Mouse (Mus musculus): ENCODE data around the gene Add2.
A peak's percentile ranks its signal among the peaks of the same experiment; 100 is the strongest.

Gene Add2

DNA sequence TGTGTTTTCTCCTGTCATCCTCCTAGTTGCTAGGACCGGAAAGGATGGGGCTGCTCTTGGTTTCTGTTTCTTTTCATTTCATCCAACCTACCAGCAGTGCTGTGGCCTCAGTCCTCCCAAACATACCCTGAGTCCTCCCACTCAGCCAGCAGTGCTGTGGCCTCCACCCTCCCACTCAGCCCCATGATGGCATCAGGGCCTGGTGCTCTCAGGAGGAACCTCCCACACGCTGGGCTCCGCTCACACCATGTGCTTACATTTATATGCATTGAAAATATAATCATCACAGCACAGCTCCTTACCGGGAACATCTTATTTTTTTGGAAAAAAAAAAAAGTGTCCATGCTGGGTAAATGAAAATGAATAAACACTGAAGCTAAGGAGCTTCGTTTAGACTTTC, 20.0 kb downstream of the Add2 start:
- no peak for DNase-seq (ENCODE audit: low spot score)

DNA sequence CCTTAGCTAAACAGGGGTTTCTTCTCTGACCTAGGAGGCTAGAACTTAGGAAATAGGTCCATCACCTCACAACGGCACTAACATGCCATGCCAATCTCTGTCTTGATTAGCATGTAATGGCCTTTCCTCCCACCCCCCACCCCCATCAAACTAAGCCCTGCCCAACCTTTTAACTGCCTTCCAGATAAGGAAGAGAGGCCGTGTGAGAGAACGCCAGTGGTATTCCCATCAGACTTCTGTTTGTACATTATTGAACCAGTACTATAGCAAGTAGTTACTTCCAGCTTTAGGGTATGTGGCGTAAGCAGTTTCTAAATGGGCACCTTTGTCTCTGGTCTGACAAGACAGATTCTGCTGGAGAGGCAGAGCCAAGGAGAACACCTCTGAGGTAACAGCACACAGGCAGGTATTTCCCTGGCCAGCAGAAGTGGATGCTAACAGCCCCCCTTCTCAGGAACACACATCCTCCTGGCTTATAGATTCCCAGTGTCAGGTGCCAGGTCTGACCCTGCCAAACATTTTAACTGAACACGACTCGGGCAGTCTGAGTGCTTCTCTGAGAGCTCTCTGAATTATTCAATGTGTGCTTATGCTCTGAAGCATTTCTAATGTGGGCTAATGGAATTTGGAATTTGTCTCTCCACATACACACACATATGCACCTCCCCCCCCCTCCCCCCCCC, 22.2 kb downstream of the Add2 start:
- DNase-seq (ENCODE audit: low spot score): peak; percentile 34

DNA sequence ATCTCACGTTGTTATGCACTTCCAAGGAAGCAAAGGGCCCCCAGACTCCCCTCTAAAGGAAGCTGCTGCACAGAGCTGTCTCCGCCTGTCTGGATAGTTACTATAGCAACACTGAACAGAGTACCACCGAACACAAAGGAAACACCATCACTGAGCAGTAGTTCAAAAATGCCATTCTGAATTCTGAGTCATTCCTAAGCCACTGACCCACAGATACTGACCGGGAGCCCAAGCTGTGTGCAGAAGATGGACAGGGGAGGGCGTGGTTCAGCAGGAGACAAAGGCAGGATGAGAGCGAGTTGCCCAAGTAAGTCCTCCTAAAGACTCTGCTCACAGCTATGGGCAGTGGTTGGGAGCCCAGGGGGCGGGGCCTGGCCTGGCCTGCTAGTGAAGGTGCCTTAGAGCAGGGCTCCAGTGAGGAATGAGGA, 23.6 kb downstream of the Add2 start:
- no peak for DNase-seq (ENCODE audit: low spot score)

DNA sequence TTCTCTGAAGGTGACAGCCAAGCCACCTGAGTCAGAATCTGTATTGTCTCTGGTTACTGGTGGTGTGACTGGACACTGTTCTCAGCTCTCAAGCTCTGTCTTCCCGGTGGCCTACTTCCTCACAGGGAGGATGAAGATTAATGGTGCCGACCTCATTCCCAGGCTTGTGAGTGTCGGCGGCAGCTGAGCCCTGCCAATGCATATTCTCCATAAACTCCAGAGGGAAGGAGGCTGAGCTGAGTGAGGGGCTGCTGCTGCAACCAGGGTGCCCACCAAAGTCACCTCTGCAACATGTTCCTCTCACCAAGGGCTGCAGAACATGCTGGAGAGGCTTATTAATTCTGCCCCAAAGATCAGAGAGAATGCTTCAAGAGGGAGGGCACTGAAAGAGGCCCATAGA, 24.1 kb downstream of the Add2 start:
- DNase-seq (ENCODE audit: low spot score): no peak

DNA sequence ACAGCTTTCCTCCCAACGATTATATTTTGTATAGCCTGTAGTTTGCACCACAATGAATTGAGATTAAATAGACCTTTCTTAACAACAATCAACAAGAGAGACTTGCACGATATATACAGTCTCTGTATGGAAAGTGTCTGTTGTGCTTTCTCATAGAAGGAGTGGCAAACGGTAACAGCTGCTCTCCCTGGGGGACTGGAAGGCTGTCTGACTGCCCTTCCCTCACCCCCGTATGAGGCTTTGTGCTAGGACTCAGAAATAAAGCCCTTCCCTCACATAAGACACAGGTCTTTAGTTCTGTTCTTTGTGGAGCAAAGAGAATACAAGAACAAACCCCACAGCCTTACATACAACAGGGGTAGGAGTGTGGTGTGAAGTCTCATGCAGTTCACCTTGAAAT, 24.6 kb downstream of the Add2 start:
- no peak for DNase-seq (ENCODE audit: low spot score)

DNA sequence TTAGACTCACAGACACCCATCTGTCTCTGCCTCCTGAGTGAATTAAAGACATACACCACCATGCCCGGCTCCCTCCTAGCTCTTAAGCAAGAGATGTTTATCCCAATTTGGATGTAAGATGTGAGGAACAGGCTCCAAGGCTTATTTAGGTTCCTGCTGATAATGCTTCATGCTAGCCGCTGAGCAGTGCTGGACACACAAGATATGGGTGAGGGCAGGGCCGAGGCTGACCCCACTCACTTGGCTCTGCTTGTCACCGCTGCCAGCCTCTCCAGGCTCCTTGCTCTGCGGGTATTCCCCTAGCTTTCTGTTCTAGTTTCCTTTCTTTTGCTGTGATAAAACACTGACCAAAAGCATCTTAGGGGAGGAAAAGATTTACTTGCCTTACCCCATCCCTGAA, 25.1 kb downstream of the Add2 start:
- DNase-seq (ENCODE audit: low spot score): no peak

DNA sequence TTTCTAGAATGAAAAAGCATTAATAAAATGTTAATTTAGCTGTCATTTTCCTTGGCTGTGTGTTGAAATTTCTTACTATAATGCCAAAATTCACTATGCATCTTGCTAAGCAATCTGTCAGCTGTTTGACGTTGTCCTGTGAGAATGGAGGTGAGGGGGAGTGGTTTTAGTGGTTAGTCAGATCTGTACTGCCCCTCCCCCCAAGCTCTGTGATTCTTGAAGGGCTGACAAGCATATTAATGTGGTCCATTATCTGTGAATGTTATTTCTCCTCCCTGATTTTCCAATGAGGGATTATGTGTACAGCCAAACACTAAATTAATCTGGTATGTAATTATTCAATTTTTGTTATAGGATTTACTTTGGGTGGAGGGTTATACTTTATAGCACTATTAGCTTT, 30.0 kb downstream of the Add2 start:
- no peak for DNase-seq (ENCODE audit: low spot score)

DNA sequence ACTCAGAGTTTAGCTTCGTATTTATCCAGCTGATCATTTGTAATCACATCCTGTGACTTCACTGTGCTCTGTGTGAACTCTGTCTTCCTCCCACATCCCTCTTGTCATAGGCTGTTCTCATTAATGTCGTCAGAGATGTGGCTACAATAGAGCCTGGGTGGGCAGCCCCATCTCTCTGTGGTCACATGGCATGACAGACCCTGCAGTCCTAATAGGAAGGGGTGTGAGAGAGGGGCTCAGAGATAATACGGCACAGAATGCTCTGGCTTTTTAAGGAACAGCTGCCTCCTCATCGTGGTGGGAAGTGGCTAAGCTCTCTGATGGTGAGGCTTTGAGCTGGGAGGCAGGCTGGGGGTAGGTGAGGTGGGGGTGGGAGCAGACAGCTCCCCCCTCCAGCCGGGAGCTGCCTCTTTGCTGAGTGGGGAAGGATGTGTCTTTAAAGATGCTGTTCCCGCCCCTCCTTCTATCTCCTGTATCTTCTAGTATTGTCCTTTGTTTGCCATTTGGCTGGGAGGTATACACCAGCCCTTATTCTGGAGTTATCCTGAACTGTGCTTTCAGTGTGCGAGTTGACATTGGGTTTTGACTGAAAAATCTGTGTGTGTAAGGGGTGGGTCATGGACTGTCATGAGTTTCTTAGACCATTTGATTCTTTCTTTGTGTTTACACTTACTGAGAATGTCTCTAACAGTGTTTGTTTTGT, 30.8 kb downstream of the Add2 start:
- no peak for DNase-seq (ENCODE audit: low spot score)

DNA sequence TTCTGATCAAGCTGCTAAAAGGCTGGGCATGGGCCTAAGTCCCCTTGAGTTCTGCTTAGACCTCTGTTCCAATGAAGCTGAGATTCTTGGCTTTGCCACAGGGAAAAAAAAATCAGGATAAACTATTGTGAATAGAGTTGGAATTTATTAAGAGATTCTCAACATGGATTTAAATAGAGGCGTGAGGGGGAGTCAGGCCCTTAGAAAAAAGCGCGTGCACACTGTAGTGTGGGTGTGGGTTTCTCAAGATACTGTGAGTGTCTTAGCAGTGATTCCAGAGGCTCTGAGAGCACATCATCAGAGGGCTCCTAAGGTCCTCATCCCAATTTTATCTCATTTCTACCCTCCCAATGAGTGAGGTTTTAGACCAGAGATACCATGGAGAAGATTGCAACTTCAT, 31.7 kb downstream of the Add2 start:
- DNase-seq (ENCODE audit: low spot score): no peak

DNA sequence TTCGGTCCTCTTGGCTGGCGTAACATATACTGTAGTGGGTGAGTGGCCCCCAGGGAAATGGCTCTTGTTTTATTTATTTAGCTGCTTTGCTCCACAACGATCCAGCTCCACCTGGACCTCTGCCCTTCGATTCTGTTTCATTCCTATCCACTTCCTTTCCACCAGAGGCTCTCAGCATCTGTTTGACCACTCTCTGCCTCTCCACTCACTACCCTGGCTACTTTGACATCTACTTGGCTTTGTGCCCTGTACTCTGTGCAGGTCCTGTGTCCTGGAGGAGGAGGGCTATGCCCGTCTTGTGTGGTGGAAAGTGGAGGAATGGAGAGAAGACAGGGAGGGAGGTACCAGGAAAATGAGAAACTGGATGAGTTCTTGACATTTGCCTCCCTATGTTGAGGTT, 33.7 kb downstream of the Add2 start:
- no peak for DNase-seq (ENCODE audit: low spot score)

DNA sequence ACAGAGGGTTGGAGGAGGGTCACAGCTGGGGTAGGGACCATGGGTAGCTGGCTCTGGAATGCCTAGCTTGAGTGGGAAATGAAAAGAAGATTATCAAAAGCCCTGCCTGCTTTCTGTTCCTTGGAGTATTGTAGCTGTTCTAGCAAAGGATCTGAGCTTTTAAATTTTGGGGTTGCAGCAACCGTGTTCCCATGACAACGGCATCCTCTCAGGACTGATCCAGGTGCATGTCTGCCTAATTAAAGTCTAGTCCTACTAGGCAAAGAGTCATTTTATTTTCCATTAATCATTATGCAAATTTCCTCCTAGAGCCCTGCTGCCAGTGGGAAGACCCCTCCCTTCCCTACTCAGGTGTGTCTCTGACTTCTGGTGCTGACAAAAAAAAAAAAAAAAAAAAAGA, 34.2 kb downstream of the Add2 start:
- DNase-seq (ENCODE audit: low spot score): no peak

DNA sequence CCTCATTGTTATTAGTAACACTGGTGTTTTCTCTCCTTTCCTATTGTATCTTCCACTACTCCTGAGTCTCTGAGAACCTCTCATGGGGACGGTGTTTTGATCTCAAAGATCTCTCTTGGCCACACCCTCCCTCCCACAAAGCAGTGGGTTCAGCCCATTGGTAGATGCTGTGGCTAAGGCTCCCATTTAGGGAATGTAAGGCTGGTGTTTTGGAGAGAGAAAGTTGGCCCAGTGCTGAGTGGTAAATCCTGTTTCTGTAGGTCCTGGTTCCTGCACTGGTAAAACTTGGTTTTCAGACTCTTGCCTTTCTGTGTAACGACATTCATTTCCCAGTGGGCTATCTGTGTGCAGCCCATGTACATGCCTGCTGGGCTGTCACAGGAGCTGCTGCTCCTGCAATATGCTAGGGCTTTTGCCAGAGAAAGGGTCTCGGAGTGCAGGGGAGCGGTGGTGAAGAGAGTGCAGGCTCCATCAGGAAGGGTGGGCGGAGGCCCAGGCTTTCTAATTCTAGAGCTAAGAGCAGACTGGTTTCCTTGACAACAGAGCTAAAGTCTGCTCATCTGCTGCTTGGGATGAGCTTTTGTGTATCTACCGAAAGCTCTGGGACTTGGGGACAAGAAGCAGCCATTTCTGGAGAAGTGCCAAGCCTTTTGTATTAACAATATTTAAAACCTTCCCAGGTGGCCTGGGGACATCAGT, 36.0 kb downstream of the Add2 start:
- DNase-seq (ENCODE audit: low spot score): no peak

DNA sequence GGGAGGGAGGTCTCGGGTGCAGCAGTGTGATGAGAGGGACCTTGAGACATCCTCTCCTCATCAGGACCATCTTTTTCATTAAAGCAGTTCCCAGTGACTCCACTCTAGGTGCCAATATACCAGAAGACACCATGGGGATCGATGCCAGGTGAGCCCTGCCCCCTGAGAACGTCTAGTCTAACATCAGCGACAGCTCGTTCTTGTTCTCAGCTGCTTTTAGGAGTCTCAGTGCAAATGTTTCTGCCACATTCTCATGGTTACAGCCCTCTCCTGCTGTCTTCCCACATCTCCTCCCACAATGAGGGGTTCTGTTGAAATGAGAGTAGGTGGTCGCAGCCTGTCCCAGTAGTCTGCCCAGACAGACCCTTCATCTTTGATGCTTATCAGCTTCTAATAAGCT, 38.2 kb downstream of the Add2 start:
- DNase-seq (ENCODE audit: low spot score): no peak

DNA sequence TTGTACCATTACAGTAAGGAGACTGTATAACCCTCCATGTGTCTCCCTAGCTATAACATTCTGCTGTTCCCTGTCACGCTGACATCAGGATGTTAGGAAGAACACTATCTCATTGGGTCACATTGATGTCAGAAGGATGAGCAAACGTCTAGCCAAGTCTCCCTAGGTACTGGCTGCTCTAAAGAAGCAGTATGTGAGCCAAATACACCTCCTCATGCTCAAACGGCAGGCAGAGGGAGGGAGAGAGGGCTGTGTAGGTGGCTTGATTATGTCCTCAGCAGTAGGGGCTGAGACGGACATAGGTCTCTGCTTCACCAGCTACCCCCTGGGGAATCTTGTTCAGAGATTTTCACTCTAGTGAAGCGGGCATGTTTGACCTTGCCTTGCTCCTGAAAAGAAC, 38.7 kb downstream of the Add2 start:
- DNase-seq (ENCODE audit: low spot score): no peak

DNA sequence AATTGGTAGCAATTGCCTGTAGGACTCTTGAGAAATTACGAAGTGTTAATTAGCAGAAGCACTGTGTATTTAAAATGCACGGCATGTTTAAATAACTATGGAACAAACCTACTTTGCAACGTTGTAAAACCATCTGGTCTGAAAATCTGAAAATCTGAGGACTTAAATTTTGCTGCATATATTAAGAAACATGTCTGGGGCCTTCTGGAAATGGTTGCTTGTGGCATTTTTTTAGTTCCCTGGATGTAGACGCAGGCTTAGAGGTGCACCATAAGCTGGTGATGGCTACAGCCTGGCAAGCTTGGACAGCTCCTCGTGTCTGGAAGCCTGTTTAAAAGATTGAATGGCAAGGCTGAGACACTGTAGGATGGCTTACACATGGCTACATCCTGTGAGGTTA, 40.5 kb downstream of the Add2 start:
- no peak for DNase-seq (ENCODE audit: low spot score)

DNA sequence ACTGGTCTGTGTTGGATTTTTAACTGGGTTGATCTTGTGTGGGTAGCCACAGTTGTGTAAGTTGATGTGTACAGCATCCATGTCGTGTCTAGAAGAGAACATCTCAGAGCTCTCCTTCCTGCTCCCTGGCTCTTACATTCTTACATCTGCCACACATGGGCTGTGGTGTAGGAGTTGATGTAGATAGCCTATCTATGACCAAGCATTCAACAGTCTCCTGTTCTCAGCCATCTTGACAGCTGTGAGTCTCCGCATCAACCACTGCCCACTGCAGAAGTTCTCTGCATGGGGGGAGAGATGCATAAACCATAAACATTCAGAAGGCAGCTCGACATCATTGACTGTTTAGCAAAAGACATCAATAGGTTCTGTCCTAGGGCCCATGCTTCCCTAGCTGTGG, 41.4 kb downstream of the Add2 start:
- no peak for DNase-seq (ENCODE audit: low spot score)

DNA sequence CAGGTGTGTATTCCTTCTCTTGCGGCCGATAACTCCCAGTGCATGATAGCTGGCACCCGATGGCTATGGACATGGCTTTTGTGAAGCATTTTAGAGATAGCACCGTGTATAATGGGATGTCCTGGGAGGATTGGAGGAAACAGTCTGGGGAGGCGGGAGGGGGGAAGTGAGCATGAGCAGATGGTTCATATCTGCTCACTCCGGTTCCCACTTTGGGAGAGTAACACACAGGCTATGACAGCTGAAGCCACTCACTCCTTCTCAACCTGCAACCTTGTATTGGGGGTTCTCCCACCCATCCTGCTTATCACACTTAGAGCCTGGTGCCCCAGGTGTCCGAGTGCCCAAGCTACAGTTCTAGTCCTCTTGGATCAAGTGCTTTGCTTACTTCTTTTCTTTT, 41.8 kb downstream of the Add2 start:
- DNase-seq (ENCODE audit: low spot score): no peak

DNA sequence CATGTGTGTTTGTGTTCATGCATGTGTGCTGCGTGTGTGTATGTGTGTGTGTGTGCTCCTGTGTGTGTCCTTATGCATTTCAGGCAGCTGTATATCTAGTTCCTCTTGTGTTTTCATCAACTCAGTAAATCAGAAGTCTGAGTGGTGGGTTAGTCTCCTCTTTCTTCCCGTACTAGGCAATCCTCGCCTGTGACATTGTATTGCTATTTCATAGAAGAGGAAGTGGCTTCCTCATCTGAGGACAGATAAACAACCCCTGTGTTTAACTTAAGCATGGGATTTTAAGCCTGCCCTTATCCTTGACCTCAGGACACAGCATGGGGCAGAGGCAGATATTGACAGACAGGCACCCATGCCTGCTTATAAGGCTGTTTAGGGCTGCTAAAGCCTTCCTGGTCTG, 45.4 kb downstream of the Add2 start:
- DNase-seq (ENCODE audit: low spot score): no peak

DNA sequence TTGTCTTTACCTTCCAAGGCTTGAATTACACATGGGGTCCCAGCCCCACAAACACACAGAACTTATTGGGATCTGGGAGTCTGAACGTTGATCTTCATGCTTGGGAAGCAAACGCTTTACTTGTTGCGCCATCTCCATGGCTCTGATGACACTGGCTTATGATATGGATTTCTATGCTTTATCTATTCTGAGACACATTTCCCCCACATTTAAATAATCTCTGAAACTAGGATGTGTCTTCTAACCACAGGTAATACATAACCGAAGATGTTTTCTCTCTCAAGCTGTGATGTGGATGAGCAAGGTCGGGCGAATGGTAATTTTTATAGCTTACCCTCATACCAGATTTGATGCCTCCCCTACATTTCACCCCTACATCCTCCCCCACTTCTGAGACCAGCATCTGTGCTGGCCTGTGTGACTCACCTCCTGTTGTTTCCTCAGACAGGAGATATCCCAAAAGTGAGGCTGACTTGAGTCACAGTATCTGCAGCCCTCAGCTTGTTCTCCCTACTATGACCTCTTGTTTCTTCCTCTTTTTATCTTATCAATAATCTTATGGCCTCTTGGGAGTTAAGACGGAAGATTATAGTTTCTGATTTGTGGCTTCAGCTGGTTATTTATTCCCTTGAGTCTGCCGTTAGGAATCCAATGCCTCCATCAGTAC, 46.2 kb downstream of the Add2 start:
- DNase-seq (ENCODE audit: low spot score): no peak

DNA sequence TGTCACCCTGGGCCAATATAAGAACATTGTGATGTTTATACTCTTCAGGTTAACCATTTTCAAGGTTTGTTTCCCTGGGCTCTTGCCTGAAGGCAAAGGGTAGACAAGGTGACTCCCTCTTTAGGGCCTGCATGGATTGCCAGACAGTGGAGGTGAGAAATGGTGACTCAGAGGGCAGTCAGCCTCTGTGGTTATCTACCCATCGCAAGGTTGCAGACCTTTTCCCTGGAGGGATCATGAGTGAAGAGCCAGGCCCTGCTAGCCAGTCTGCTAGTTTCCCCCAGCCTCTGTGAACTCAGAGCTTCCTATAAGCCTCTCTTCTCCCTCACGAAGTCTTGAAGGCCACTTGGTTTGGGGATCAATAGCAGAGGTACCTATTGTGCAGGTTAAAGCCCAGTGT, 48.0 kb downstream of the Add2 start:
- DNase-seq (ENCODE audit: low spot score): no peak

DNA sequence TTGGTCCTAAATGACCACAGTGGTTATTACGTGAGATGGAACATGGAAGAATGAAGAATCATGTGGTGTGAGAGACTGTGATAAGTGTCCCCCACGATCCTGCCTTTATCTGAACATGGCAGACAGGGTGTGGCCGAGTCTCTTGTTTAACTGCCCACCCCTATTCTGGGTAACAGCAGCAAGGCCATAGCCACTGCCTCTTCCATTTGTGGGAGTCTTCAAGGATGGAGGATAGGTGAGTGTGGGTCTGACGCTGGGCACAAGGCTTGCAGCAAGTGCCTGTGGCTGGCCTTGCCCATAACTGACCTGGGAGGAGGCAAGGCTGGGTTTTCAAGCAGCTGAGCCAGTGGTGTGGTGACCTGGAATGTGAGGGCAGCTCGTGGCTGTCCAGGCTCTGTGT, 49.4 kb downstream of the Add2 start:
- no peak for DNase-seq (ENCODE audit: low spot score)

DNA sequence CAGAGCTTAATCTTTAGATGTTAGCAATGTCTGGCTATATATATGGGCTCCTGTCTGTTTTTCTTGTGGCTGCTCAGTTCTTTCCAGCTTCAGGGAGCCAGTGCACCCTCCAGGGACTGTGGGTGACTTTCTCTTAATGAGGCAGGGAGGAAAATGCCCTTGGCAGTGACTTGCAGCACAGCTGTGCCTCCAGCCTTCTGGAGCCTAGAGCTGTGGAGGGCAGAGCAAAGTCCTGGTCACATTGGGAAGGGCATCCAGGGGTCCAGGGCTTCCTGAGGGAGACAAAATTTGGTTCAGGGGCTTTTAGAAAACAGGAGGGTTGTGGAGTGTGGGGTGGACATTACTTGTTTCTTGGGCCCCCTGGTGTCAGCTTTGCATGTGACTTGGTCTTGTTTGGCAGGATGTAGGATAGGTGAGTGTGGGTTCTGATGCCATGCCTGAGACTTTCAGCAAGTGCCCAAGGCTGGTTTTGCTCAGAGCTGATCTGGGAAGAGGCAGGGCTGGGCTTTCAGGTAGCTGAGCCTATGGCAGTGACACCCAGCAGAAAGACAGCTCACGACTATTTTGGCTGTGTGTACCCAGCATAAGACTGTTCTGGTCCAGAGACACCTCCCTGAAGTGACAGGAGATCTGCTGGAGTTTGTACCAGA, 50.0 kb downstream of the Add2 start:
- DNase-seq (ENCODE audit: low spot score): no peak
